Mouse (Mus musculus) ES-Bruce4 (cell line): Measurements from ENCODE around the gene Gm20390.

ENCODE experiments used
- CTCF ChIP-seq: IDR thresholded peaks from one replicate; pipeline ENCODE4 v1.8.1; 2011; ENCODE audit warnings: low read depth, low read length
- EP300 ChIP-seq: IDR thresholded peaks from 2 replicates; pipeline ENCODE4 v1.6.1; 2011; ENCODE audit warnings: low read depth, low read length; ENCODE audit not compliant: insufficient read depth

DNA sequence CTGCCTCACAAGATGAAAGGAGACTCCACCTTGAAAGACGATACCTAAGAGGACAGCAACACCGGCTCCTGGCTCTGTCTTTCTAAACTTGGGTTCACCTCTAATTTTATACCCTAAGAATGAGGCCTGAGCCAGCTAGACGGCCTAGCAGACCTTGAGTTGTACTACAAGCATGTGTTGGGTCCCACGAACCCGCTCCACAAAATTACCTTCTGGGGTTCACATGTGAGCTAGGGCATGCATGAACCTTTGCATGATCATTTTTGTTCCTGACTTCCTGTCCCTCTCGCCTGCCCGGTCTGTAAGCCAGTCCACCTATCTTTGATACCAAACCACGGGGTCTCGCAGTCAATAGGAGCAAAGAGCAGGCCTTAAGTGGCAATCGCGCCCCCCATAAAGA, 712 bp downstream of the Gm20390 start:
- TF ChIP-seq CTCF (no peak), EP300 (no peak)
